Mouse (Mus musculus): ENCODE results near the gene Det1.

- no peak for TF ChIP-seq GATA1 (IDR thresholded peaks at IDR 0.05; ENCODE audit: borderline replicate concordance, low read length)
- no peak for TF ChIP-seq FLI1 (IDR thresholded peaks at IDR 0.05; ENCODE audit: low read length)
Measured at GRCm38 (mm10) chr7:78865212-78865949, 18.3 kb upstream of the Det1 start.
